Mouse (Mus musculus): ENCODE measurements at regions not wholly inside any gene's neighbourhood (a gene's known extent, or its start where the extent isn't known, plus 50 kb on each side); places are given as distances from the start of the nearest gene placed in this dataset.

DNA sequence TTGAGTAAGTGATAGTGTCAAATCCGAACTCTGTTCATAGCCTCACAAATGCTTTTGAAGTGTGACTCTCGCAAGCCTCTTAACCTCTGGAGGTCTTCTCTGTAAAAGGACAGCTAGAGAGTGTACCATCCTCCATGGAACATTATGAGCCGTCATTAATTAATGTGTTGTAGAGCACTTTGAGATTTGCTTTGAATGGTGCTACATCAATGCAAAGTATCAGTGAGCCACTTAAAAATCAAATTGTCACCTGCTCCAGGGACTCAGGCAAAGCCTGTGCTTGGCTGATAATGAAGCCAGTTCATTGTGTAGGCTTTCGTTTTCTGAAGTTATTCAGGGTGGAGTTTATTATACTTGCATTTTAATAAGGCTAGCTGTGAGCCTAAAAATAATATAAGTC, 801.8 kb upstream of the B3galt2 start:
- DNase-seq = no peak

DNA sequence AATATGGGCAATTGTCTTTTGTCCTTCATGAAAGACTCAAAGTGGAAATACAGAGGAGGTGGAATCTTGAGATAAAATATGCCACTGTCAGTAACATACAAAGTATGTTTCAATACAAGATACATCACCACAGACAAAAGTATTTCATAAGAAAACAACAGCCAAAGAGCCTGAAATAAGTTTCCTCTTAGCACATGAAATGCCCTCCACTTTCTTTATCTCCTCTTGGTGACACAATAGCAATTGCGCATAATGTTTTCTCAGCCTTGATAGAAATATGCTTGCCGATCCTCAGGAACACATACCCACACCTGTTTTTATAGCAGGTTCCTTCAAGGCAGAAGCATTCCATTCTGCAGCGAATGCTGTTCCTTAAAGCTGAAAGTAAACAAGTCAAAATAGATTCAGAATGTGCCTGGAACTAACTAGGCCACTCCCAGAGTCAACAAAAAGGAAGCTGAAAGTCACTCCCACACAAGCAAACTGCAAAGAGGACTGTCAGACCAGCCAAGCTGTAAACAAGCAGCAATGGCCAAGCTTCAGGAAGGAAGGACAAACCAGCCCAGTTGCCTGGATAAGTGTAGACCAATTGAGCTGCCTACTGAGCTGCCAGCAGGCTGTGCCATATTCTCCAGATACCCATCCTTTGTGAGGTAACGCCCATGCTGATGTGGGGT, 773.3 kb upstream of the B3galt2 start:
- DNase-seq = no peak

DNA sequence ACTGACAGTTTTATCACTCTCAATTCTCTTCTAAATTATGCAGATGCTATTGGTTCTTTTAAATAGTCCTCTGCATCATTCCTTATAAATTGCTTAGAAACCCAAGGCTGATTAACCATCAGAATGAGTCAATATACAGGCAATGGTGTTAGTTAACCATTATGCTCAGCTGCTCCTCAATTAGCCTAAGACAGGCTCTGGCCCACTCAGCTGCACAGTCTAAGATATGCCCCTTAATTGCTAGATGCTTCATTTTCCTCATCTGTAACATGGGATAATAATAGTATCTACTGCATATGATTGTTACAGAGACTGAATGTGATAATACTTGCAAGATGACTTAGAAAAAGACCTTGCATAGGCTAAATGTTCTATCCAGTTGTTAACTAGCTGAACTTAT, 748.6 kb upstream of the B3galt2 start:
- no peak for DNase-seq

GRCm38 (mm10) chr1:142893156-142893555, 747.3 kb upstream of the B3galt2 start:
- DNase-seq = no peak

DNA sequence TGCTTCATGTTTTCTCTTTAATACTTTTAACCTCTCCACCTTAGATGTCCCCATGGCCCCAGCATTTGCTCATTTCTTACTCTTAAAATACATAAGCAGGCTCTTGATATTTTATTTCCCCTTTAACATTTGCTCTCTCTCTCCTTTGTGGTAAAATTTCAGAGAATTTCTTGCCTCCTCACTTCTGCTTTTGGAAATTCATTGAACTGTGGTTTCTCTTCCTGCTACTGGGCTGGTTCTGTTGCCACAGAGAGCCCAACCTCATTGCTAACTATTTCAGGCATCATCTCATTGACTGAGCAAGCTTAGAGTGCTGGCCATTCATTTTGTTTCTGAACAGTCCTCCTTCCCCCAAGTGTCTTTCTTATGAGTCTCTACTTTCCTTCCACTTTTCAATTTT, 746.3 kb upstream of the B3galt2 start:
- no peak for DNase-seq

GRCm38 (mm10) chr1:142895081-142895480, 745.4 kb upstream of the B3galt2 start:
- DNase-seq = no peak

GRCm38 (mm10) chr1:142909907-142910306, 730.6 kb upstream of the B3galt2 start:
- no peak for DNase-seq

DNA sequence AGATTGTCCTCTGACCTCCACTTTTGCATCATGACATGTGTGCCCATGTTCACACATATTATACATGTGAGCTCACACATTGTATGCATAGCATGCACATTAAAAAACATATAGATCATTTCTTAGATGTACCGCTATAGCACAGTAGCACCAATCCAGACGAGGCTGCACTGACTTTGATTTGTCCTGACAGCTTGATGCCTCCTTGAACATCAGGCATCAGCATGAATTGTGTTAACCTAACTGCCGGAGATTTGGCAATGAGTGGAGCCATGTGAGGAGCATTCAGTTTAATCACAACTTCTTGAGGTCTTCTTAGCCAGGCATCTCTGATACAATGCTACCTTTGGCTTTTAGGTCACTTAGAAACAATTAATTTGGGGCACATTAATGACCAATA, 683.8 kb upstream of the B3galt2 start:
- DNase-seq = no peak

DNA sequence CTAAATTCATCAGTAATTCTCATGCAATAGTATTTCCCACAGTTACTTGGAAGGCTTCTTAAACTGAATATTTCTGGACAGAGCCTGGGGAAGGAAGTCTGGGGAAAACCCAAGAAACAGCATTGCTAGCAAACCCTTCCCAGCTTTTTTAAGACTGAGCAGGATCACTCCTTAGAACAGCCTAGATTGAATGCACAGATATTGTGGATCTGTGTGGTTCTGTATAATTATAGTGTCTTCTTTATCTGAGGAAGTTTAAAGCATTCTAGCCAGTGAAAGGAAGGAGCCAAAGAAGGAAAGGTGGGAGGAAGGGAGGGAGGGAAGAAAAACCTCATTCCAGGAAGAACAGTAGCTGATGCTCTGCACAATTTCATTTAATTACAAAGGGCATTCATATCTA, 669.0 kb upstream of the B3galt2 start:
- DNase-seq = no peak

DNA sequence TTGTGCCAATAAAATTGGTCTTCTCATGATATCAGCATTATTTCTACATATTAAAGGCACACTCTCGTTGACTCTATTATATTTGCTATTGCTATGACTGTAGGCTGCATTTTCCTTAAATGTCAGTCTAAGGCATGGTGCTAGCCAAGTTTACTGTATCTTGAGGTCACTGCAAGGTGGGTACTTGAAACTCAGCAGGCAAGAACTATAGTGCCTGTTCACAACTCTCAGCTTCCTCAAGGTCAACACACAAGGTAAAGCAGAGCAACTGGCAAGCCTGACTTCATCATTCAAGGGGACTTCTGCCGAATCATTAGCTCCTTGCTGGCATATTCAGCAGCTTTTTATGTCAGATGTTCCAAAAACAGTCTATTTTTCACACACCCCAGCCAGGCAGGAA, 667.1 kb upstream of the B3galt2 start:
- DNase-seq = no peak

DNA sequence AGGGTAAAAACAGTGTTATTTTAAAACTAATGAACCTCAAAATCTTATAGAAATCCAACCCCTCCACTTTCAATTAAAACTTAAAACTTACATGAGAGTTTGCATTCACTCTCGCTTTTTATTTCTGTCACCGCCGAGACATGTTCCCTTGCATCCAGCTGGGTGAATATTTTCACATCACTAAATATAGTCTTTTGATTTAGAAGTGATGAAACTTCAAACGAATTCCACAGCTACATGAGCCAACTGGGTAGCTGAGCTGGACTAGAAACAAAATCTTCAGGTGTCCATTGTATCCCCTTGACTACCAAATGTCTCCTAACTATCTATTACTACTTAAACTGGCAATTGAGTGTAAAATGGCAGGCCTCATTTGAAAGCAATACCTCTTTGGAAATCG, 657.5 kb upstream of the B3galt2 start:
- DNase-seq = no peak

DNA sequence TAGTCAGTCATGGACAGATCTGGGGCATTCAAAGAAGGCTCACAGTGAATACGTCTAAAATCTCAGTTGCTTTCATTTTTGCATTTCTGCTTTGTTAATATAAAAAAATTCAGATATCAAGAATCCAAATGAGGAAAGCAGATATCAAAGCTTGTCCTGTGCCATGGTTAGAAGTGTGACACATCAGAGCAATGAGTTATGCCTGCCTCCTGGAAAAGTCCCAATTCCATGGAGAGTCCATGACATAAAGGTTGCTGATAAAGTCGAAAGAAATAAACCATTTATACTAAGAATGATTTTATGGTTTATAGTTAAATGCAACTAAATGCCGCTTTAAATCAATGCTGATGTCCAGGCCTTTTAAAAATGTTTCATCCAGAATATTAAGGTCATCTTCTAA, 656.8 kb upstream of the B3galt2 start:
- no peak for DNase-seq

- no peak for DNase-seq
These were observed 654.9 kb upstream of the B3galt2 start for GRCm38 (mm10) chr1:142985516-142985915.

GRCm38 (mm10) chr1:143000216-143000615, 640.2 kb upstream of the B3galt2 start:
- no peak for DNase-seq

GRCm38 (mm10) chr1:143001112-143001511, 639.4 kb upstream of the B3galt2 start:
- no peak for DNase-seq

DNA sequence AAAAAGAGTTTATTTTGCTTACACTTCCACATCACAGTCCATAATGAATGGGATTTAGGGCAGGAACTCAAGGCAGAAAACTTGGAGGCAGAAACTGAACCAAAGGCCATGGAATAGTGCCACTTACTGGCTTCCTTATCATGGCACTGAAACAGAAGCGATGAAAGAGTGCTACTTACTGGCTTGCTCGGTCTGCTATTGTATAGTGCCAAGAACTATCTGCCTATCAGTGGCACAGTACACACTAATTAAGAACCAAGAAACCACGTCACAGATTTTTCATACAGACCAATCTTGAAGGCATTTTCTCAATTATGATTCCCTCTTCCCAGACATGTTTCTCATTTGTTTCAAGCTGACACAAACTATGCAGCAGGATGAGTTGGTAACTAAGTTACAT, 634.4 kb upstream of the B3galt2 start:
- no peak for DNase-seq

- no peak for DNase-seq
These were observed 620.5 kb upstream of the B3galt2 start for GRCm38 (mm10) chr1:143019982-143020381.

DNA sequence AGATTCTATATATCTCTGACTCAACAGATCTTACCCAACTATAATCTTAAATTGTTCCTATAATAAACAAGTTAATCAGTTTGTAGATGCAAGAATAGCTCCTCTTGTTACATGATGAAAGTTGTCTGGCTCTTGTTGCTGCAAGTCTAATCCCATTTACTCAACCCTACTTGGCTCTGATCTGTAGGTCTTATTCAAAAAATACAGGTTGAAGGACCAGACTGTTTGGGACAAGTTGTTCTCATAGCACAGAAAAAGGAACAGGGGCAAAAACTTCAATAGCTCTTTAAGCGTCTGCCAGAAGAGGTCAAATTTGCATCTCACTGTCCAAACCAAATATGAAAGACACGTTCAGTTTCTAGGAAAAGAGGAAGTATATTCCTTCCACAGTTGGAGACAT, 587.3 kb upstream of the B3galt2 start:
- no peak for DNase-seq

DNA sequence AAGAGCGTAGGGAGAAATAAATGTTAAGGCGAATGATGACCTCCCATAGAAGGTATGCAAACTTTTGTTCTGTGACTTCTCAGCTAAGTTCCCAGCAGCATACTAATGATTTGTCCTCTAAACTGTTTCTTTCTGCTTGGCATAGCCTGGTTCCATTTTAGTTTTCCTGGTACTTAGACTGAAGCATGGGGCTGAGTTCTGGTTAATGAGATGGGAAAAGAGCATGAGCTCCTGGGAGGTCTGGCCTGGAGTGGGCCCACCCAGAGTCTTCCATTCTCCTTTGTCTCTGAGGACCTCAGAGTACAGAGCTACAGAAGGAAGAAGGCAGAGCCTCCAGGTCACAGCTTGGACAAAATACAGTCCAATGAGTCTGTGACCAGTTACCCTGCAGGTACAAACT, 586.9 kb upstream of the B3galt2 start:
- DNase-seq = no peak

DNA sequence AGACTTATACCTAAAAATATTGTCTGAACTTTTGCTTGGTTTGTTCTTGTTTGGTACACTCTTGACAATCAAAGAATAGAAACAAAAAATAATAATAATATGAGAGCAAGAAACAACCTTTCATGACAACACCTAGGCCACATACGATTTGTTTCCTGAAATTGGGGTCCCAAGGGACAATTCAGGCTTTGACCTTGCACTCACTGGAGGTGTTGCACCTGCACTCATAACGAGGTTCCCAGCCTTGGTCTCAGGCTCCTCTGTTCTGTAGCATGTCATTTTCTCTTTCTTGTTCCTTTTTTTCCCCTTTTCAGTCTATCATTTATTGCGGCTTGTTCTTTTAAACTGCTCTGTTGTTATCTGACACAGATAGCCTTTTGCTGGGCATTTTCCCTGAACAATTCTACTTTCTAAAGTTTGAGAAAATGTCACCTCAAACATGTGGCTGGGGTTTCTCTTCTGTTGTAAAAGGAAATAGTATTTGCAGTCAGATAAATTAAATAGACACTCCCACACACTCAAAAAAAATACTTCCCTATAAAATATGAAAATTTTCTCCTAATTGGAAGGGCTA, 585.9 kb upstream of the B3galt2 start:
- no peak for DNase-seq

GRCm38 (mm10) chr1:143060698-143061576, 579.5 kb upstream of the B3galt2 start:
- DNase-seq = no peak

- no peak for DNase-seq
These were observed 575.0 kb upstream of the B3galt2 start for GRCm38 (mm10) chr1:143065493-143065892.

GRCm38 (mm10) chr1:143071781-143072382, 568.6 kb upstream of the B3galt2 start:
- DNase-seq = no peak

DNA sequence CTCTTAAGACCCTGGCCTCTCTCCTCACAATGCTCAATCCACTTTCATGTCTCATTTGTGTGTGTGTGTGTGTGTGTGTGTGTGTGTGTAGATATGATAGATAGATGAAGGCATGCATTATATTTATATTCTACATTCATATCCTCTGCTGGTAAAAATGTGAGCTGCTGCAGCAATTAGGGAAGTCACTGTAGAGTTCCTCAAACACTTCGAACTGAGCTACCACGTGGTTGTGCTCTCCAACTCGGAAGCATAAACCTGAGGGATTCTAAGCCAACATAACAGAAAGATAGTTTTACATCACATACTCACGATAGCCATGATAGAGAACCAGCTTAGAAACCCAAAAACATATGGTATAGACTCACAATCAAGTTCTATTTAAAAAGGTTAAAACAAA, 565.5 kb upstream of the B3galt2 start:
- DNase-seq = no peak
